Mouse (Mus musculus) adrenal gland, postnatal 14 days (tissue): ENCODE data around the gene Nfatc4. TPM values are rescaled to one million over a fixed set of nuclear protein-coding genes. Genes with fewer than 3 reads are reported as not detected.

Experiments
- DNase-seq: peaks from one replicate; pipeline ENCODE4 v3.0.0; 2021; ENCODE audit warnings: mixed read lengths
- long read RNA-seq, 2 experiments: library from polyadenylated mRNA; stranded (forward); transcript quantifications; one replicate each; pipeline ENCODE4 v2.0.0; 2021
- total RNA-seq: library from RNA; stranded (reverse); gene quantifications from 2 replicates; pipeline ENCODE4 v1.2.3, GENCODE M21; 2021

Gene Nfatc4
- total RNA-seq, result 23.8 and 31.2 TPM in 2 replicates
- long read RNA-seq, experiment 1, partial matches to known transcripts, result 2 of 6 reads
- long read RNA-seq, experiment 1, other reads (novel, unspliced or antisense), result 1 of 6 reads
- long read RNA-seq, experiment 2, partial matches to known transcripts, result 4 of 7 reads
- long read RNA-seq, experiment 2, other reads (novel, unspliced or antisense), result 3 of 7 reads

- DNase-seq, result peak; percentile 87
Observed at GRCm38 (mm10) chr14:55822991-55823762, at the start of gene Nfatc4. Nfatc4 (plus strand) TSS chr14:55823144.

GRCm38 (mm10) chr14:55776711-55777110 is 46.2 kb upstream of the Nfatc4 start:
- no peak for DNase-seq

GRCm38 (mm10) chr14:55777176-55777575 is 45.8 kb upstream of the Nfatc4 start:
- DNase-seq, result peak; percentile 2

DNA sequence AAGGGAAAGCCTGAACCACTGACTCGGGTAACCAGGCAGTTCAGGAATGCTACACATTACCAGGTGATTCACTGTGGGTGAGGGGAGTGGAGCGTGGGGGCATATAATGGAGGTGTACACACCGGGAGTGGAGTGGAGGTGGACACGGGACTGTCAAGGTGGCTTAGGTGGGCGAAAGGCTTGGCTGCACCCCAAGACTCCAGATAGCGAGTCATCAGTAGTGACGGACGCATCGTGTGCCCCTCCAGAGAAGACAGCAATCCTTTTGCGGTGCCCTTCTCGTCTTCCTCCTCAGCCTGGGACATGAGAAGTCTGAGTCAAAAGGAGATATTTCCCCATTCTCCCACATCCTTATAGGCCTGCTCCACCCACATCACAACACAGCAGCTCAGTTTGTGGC is 45.1 kb upstream of the Nfatc4 start:
- DNase-seq, result peak; percentile 2

DNA sequence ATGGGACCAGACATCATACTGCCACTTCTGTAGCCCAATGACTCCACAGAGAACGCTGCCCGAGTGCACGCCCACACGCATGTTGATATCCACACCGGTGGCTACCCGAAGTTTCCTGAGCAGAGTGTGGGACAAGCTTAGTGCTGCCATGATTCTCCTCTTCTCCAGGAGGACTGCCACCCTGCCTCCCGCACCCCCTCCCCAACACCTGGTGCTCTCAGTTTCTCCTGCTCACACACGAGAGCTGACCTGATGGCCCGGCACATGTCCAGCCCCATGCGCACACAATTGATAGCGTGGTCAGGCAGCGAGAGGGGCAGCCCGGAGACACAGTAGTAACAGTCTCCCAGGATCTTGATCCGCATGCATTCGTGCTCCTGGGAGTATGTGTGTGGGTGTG is 44.3 kb upstream of the Nfatc4 start:
- DNase-seq, result no peak

- peak; percentile 7 for DNase-seq
Observed at GRCm38 (mm10) chr14:55779656-55780055, 43.3 kb upstream of the Nfatc4 start.

GRCm38 (mm10) chr14:55780736-55781135 is 42.2 kb upstream of the Nfatc4 start:
- DNase-seq, result peak; percentile 2

DNA sequence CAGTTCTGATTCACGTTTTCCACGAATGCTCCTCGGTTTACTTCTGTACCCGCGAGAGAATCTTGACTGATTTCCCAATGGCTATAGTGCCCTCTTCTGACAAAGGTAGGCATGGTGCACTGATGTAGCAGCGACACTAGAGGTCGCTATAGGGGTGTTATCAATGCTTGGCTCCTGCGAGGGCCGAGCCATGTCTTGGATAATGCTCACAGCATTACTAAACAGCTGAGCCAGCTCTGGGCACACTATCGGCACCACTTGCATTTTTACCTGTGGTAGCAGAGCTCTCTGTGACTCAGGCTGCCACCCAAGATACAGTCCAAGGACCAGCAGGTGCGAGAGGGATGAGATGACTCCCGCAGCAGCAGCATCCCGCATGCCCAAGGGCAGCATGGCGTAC is 41.6 kb upstream of the Nfatc4 start:
- DNase-seq, result peak; percentile 82

- no peak for DNase-seq
Observed at GRCm38 (mm10) chr14:55782361-55782960, 40.5 kb upstream of the Nfatc4 start.

DNA sequence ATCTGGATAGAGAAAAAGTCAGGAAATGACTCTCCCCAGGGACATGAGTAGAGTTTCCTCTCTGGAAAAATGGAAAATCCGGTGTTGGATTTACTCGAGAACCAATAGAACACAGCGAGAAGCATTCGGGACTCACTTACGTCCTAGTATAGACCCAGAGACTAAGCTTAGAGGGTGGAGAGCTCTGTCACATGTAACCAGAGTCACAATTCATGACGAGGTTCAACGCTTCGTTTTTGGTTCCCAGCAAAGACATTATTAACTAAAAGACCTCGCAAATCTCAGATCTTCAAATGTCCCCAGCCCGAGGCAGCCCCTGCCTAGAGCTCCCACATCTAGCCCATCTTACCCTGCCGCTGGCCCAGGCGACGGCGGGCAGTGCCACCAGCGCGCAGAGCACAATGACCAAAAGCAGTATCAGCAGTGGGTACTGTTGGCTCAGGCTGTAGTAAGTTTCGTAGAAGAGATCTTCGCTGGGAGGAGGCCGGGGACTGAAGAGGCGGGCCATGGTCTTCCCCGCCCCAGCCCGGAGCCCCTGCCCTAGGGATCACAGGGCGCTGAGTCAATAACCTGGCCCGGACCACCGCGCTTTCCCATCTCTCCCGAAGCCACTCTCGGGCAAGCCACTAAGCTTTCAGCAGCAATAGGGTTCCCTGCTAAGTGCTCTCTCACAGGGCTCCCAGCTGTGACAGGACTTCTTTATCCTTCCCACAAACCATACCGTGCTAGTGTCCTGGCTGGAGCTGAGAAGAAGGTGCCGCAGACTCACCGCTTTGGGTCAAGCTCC is 39.6 kb upstream of the Nfatc4 start:
- DNase-seq, result no peak

DNA sequence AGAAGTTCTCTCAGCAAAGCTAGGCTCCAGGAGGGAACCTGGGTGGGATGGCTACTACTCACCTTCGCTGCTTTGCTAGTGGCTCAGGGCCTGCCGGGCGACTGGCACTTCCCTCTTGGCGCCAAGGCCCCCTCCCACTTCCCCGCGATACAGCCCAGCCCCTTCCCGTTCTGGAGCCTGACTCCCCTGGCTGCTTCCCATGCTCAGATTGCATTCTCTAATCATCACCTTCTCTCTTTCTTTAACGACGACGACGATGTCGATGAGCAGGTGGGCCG is 39.0 kb upstream of the Nfatc4 start, which contains the start of gene Adcy4:
Gene Adcy4 (minus strand): TSS at position 138 of the 278 bp plus-strand sequence.
- no peak for DNase-seq

- no peak for DNase-seq
Observed at GRCm38 (mm10) chr14:55785195-55785594, 37.7 kb upstream of the Nfatc4 start.

GRCm38 (mm10) chr14:55787731-55788130 is 35.2 kb upstream of the Nfatc4 start:
- no peak for DNase-seq

DNA sequence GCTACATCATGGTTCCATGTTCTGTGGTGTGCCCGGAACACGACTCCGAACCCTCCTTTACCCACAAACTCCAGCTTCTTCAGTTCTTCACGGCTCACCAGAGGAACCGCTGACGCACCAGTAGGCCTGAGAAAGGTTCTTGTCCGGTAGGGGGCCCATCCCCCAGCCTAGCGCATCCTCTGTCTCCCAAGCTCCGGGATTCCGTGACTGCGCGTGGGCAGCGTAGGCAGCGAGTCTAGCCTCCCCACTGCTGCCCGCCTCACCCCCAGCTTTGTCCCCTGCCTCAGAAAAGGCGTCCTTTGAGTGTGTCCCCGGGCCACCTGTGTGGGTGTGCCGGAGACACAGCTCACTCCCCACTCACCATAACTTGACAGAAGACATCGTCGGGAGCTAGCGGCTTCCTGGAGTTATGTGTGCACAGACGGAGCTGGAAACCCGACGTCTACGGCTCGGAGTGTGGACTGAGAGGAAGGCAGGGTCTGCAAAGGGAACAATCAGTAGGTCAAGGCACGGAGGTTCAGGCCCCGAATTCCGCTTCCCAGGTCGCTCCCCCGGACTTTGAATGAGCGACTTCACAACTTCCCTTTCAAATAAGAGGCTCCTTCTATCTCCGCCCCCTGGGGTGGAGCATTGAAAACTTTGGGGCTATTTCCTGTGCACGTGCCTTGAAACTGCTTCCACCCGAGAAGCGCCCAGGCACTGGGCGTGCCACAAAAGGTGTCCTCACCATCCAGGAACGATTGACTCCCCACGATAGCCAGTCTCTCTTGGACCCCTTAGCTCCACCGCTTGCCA is 34.5 kb upstream of the Nfatc4 start, which contains the start of gene Ripk3:
Gene Ripk3 (minus strand): TSS at position 610 of the 795 bp plus-strand sequence.
- DNase-seq, result peak; percentile 55

DNA sequence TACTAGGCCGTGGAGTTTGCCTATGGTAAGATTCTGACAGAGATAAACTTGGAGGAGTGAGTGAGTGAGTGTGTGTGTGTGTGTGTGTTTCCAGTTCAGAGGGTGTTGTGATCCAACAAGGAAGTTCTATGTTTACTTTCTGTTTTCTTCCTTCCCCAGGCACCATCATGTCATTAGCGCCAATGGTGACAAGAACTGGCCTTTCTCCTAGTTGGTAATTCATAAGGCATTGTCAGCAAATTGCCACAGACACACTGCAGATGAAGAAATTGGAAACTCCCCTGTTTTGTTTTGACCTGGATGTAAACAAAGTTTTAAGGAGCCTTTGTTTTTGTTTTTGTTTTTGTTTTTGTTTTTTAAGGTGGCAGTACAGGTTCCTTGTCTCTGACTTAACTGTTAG is 29.5 kb upstream of the Nfatc4 start:
- no peak for DNase-seq

DNA sequence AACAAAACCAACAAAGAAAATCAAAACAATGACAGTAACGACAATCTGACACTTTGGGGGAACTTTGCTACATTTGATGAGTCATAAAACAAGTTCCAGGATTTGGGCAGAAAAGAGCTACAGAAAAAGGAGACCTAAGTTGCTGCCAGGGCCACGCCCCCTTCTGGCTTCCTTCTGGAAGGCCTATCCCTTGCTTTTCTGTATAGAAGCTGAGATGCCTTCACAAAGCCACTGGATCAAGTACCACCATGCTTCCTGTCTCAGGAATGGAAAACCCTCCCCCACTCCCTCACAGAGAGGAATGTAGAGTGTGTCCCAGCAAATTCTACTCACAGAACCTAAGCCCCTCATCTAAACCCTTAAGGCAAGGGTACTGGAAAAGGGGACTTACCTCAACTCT is 29.0 kb upstream of the Nfatc4 start:
- DNase-seq, result no peak

- no peak for DNase-seq
Observed at GRCm38 (mm10) chr14:55795380-55796163, 27.4 kb upstream of the Nfatc4 start.

- DNase-seq, result peak; percentile 85
Observed at GRCm38 (mm10) chr14:55814885-55815284, 8.1 kb upstream of the Nfatc4 start.

DNA sequence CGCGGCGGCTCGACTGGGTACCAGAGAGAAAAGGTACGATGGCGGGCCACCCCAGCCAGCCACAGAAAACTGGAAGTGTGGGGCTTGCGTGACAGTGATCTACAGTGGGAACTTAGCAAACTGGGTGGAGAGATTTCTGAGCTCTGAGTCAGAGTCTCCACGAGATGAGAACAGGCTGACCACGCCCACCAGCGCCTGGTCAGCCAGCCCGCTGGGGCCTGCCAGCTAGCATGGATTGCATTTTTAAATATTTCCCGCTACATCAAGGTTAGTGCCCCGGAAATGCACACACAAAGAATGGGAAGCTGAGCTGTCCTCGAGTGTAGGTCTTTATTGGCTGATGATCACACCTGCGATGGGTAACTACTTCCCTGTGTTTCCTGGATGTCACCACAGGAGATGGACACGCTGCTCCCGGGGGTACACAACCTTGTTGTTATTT is 7.6 kb upstream of the Nfatc4 start:
- DNase-seq, result peak; percentile 89

GRCm38 (mm10) chr14:55819845-55820405 is 3.0 kb upstream of the Nfatc4 start:
- DNase-seq, result no peak

DNA sequence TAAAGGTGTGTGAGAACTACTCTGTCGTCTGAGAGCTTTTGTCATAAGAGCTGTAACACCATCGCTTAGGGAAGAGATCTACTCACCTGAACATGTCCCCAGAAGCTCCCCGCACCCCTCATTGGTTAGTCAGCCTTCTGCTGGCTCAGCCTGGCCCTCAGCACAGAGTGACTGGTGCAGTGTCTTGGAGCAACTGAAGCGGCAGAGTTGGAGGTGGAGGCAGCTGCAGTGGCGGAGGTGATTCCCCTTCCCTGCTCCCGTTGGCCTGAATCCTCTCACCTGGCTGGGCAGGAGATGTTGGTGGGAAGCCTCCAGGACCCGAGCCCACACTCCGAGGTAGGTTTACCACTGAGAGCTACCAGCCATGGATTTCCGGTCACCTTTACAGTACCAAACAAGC is 2.4 kb upstream of the Nfatc4 start:
- DNase-seq, result no peak
